Mouse (Mus musculus) NIH3T3 (cell line): ENCODE data around the gene Adamts15.
A peak's percentile ranks its signal among the peaks of the same experiment; 100 is the strongest.

Experiments used
- DNase-seq: peaks from one replicate; pipeline ENCODE4 v3.0.0-alpha.2; 2012; ENCODE audit warnings: low read depth

The Adamts15 gene

DNA sequence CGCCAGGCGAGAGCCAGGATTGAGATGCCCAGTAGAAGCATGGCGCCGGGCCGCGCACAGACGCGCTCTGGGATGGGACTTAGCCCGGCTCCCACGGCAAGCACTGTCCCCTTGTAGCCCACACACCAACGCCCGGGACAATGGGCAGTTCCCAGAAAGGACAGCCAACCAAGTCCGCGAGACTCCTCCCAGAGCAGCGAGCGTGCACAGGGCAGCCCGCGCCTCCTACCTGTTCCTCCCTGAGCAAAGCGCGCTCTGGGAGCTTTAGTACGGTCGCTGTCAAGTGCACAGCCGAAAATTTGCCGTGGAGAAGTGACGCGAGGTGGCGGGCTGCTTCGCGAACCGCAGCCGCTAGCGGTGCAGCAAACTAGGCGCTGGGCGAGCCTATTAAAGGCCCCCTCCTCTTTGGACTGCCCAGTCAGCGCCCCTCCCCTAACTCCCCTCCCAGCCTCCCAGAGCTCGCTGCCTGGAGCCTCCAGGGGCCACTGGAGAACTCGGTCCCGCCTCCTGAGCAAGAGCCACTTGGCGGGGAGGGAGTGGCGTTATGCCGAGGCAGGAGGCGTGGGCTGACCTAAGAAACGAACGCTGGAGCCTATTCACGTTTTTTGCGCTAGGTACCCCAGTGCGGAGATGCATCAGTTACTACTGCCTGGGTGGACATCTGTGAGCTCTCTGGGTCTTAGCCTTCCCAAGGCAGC, at the start of gene Adamts15:
Gene Adamts15, minus strand, starts transcription at position 256 of the 698 bp plus-strand sequence.
- no peak for DNase-seq

DNA sequence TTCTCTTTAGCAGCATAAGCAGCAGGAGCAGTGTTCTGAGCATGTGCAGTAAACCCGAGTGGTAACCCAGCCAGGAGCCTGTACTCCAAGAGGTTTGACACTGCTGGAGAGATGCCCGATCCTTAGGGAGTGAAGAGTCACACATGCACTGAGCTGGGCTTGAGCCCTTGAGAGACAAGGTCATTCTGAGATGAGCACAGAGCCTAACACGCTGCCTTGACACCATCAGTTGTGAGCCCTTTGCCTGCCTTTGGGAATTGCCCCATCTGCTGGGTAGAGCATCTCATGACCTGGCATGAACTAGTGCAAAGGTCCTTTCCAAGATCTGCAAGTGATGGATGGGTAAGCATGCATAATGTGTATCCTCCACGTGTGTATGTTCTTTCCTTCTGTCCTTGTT, 49.7 kb upstream of the Adamts15 start:
- DNase-seq, result no peak

- no peak for DNase-seq
Observed at GRCm38 (mm10) chr9:30970001-30970400, 47.7 kb upstream of the Adamts15 start.

DNA sequence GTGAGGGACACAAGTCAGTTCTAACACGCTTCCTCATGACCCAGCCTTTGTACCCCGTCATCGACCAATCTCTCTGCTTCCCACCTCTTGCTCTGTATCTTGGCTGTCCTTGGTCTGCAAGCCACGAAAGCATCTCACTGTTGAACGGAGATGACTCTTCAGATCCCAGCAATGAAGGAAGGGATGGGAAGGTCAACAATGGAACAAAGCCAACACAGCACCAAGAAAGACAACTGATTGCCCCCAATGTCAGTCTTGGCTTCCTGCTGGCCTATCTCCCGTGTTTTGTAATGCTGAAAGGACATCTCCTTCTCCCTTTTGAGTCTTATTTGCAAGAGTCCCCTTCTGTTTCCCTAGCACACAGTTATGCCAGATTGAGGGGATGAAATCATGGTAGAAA, 45.9 kb upstream of the Adamts15 start:
- DNase-seq, result no peak

DNA sequence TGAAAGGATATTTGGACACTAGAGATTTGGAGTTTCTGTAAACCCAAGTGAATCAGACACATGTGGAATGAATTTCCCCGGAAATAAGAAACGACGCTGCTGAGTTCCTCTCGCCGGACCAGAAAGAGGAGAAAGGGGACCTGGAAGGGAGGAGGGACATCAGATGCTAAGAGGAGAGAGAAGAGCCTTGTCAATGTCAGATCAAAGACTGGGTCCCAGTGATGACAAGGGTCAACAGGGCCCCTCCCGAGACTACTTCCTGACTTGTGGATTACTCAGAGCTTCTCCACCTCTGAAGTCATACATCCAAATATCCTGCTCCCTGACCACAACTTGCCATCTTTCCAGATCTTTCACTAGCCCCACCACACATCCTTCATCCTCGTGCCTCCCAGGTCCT, 44.6 kb upstream of the Adamts15 start:
- no peak for DNase-seq

DNA sequence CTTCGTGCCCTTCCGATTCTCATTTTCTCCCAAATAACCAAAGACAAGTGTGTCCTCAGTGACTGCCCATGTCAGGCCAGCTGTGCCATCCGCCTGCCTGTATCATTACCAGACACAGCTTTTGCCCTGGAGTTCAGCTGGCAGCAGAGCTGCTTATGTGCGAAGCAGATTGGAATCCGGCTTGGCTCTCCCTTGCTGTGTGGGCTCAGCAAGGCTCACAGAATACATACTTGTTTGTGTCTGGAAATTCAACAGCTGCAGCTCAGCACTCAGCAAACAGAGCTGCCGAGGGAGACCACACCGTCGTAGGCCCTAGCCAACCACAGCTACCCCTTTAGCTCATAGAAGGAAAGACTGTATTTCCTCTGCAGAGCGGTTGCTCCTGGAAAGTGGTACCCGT, 42.4 kb upstream of the Adamts15 start:
- DNase-seq, result no peak

DNA sequence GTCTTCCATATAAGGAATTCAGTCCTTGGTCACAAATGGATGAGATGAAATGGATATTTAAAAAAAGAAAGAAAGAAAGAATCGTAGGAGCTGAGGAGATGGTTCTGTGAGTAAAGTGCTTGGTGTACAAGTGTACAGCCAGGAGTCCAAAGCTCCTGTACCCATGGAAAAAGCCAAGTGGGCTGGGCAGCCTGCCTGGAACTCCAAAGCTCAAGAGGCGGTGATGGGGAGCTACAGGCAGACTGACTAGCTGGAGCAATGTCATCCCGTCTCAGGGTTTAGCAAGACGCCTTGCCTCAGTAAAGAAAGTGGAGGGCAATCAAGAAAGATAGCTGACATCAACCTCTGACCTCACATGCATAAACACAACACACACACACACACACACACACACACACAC, 41.5 kb upstream of the Adamts15 start:
- DNase-seq, result no peak

DNA sequence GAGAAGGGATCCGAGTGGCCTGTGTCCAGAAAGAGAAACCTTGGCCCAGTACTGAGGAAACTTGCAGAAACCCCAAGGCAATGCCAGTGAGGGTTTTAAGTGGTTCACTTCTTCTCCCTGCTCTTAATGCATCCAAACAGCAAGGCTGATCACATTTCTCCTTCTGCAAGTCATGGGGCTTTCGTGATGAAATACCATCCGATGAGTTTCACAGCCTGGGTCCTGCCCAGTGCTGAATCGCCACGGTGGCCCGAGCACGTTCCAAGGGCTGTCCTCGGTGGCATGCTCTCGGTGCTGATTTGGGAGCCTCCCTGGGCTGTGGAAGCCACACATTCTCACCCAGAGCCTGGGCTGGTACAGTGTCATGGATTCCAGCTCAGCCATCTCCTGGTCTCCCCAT, 33.0 kb upstream of the Adamts15 start:
- no peak for DNase-seq

DNA sequence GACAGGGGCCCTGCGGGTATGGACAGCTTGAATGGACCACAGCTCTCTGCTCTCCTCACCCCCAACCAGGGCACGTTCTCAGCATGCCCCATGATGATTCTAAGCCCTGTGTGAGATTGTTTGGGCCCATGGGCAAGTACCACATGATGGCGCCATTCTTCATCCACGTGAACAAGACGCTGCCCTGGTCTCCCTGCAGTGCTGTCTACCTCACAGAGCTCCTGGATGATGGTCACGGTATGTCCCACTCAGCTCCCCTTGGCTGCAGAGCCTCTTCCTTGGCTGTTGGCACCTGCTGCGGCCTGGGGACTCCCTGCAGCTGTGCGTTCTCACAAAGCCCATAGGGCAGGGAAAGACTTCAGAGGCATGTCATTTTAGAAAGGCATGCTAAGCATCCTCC, 31.0 kb upstream of the Adamts15 start:
- peak; percentile 17 for DNase-seq

- DNase-seq, result no peak
Observed at GRCm38 (mm10) chr9:30951461-30951860, 29.2 kb upstream of the Adamts15 start.

DNA sequence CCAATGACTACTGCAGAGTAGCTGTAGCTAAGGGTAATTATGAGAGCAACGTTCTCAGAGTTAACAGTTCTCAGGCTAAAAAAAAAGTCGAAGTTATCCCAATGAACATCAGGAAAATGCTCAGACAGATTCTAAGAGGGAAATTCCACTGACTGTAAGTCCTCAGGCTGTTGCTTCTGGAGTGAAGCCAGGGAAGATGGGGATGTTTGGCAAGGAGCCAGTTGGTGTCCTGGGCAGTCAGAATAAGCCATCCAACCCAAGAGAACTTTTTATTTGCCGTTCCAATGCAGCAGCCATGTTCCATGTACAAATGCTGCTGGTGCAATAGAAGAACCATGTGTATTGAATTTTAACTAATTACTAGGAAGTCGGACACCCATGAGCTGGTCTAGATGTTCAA, 28.3 kb upstream of the Adamts15 start:
- DNase-seq, result peak; percentile 24

- DNase-seq, result no peak
Observed at GRCm38 (mm10) chr9:30949971-30950370, 27.7 kb upstream of the Adamts15 start.

DNA sequence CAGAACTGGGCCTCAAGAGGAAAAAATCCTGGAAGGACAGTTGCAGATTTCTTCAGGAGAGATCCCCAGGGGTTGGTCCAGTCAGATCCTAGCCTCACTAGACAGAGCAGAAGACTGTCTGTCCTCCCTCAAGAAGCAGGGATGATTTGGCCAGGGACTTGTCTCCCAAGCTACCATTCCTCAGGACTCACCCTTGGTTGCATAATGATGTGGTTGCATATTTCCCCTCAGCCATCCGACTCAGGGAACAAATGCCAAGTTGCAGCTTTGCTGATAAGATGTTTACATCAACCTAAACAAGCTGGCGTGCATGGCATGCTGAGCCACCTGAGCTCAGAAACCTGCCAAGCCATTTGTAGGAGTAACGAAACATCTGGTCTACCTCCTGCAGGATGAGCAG, 27.2 kb upstream of the Adamts15 start:
- DNase-seq, result no peak

GRCm38 (mm10) chr9:30945276-30945675, 23.0 kb upstream of the Adamts15 start:
- DNase-seq, result no peak

- no peak for DNase-seq
Observed at GRCm38 (mm10) chr9:30944234-30944633, 22.0 kb upstream of the Adamts15 start.

DNA sequence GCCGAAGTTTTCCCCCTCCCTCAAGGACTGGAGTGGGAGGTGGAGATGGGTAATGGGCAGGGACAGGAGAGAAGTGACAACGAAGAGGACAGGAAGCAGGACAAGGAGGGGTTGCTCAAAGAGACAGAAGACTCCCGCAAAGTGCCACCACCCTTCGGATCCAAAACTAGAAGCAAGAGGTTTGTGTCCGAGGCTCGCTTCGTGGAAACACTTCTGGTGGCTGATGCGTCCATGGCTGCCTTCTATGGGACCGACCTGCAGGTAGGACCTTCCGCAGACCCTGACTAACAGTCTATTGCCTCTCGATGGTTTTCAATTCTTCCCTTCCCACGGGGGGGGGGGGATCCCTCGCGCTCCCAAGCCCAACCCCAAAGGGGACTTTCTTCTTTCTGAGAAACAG, 21.1 kb upstream of the Adamts15 start:
- no peak for DNase-seq

DNA sequence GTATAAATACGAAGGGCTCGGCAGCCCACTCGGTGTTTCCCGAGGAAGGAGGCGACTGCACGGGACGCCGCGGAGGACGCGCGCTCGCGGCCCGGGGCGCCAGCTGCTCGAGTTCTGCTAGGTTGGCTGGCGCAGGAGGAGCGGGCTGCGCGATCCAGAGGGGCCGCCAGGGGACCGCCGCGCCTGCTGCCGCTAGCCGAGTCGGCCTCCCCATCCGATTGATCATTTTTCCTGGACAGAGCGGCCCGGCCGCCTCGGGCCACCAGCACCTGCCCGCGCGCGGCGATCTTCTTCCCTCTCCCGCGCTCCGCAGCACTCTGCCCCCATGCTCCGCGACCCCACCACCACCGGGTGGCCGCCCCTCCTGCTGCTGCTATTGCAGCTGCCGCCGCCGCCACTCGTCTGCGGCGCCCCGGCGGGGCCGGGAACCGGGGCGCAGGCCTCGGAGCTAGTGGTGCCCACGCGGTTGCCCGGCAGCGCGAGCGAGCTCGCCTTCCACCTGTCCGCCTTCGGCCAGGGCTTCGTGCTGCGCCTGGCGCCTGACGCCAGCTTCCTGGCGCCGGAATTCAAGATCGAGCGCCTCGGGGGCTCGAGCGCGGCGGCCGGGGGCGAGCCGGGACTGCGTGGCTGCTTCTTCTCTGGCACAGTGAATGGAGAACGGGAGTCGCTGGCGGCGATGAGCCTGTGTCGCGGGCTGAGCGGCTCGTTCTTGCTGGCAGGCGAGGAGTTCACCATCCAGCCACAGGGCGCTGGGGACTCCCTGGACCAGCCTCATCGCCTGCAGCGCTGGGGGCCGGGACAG, 20.5 kb upstream of the Adamts15 start, which contains the start of gene Adamts8:
Gene Adamts8, plus strand, starts transcription at position 51 of the 802 bp plus-strand sequence.
- DNase-seq, result no peak

DNA sequence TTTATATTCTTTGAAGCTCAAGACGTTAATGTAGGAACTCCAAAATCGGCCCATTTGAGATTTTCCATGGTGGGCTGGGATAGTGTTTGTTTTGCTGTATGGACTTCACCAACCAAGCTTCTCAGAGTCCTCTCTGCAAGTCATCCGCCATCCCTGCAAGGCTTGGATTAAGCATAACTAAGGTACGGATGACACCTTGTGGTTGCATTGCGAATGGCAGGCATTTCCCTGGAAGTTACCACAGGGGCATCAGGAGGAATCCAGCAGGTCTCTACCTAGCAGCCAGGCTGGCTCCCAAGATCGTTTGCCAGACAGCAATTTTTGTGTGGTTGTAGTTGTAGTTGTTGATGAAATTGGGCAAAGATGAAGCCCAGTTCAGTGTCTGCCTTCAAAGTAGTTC, 18.1 kb upstream of the Adamts15 start:
- DNase-seq, result peak; percentile 87

GRCm38 (mm10) chr9:30936674-30937438, 14.6 kb upstream of the Adamts15 start:
- DNase-seq, result peak; percentile 70

DNA sequence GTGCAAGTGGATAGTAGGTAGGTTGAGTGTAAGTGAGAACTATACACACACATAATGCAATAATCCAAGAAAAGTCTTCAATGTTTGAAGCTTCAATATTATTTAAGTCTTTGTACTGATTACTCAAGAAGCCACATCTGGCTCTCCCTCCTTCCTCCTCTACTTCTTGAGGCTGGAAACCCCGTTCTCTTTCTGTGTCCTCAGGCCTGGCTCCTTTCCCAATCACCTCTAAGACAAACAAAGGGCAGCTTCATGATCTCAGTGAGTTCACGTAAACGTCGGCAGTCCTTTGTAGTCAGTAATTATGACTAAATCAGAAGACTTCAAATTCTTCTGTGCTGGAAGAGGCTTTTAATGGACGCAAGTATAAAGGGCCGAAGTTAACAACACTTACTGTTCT, 12.6 kb upstream of the Adamts15 start:
- no peak for DNase-seq

GRCm38 (mm10) chr9:30932346-30932745, 10.1 kb upstream of the Adamts15 start:
- no peak for DNase-seq

- no peak for DNase-seq
Observed at GRCm38 (mm10) chr9:30928759-30929158, 6.5 kb upstream of the Adamts15 start.
